Mouse (Mus musculus) lung, adult 2 months (tissue): ENCODE measurements around the gene Usp35.

ENCODE experiments used
- CTCF ChIP-seq: fragments of 200-500 bp; IDR thresholded peaks from 2 replicates; pipeline ENCODE4 v1.5.1; 2011; ENCODE audit warnings: mild to moderate bottlenecking, low read length, control low read depth; ENCODE audit not compliant: insufficient read depth
- POLR2A ChIP-seq: fragments of 200-500 bp; IDR thresholded peaks from 2 replicates; pipeline ENCODE4 v1.6.1; 2011; ENCODE audit warnings: low read depth, mild to moderate bottlenecking, control low read depth, low read length, borderline replicate concordance; ENCODE audit errors: extremely low read depth

GRCm38 (mm10) chr7:97329676-97330075, 2.1 kb downstream of the Usp35 start:
- no peak for TF ChIP-seq POLR2A
- TF ChIP-seq CTCF, result no peak
